Mouse (Mus musculus): ENCODE measurements around the gene Cacna2d4. TPM values are rescaled to one million over a fixed set of nuclear protein-coding genes. Genes with fewer than 3 reads are reported as not detected.

The Cacna2d4 gene
- total RNA-seq, 1 experiment, result 0.04 TPM

DNA sequence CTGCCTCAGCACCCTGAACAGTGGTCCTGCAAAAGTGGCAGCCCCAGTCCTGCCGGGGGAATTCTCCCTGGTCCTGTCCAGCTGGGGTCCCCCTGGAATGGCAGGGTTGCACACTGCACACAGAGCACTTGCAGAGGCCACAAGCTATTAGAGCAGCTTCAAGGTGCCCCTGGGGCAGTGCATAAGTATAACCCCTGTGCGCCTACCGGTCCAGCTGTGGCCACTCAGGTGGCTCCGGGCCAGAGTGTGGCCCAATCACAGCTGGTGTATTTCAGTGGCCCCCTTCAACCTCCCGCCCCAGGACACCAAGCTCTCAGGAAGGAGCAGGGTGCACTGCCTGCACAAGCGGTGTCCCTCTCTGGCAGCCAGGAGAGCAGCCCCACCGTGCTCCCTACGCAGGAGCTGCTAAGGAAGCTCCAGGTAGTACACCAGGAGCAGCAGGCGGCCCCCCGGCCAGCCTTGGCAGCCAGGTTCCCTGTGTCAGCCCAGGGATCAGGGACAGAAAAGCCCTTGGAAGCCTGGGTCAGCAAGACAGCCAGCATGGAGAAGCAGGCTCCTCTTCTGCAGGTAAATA, 21.2 kb upstream of the Cacna2d4 start:
- Histone ChIP-seq H3K9ac (ENCODE audit: insufficient read depth, low read depth, low read length, poor library complexity, severe bottlenecking) (no peak overlapping the region), H3K9me3 (ENCODE audit: control insufficient read depth, insufficient read depth, low read depth, low read length) (no peaks in the 10 kb centered on the region), H3K4me1 (ENCODE audit: control insufficient read depth in 2 of 2, insufficient read depth in 2 of 2, low read length in 2 of 2, poor library complexity in 1 of 2) (no peaks in the 10 kb centered on the region), H3K27ac (ENCODE audit: insufficient read depth, low read depth, low read length, poor library complexity, severe bottlenecking) (no peak overlapping the region), H3K36me3 (ENCODE audit: control insufficient read depth, insufficient read depth, low read length, poor library complexity, severe bottlenecking) (peaks cover 8% of the 10 kb centered on the region; the same call in 1 of the 2 replicates), H3K4me3 (ENCODE audit: insufficient read depth in 1 of 2, low read depth in 1 of 2, low read length in 2 of 2, poor library complexity in 1 of 2, severe bottlenecking in 1 of 2) (no peak overlapping the region)
- no peak for DNase-seq (ENCODE audit: low read depth, low spot score)
- in situ Hi-C loops (cut with MboI; ENCODE audit: low sequenced_read_pairs in 2 of 2, unreplicated experiment in 2 of 2), result no loop called here
- no peak for TF ChIP-seq MAFK (IDR thresholded peaks at IDR 0.05; ENCODE audit: insufficient read depth, low read depth, low read length)
- TF ChIP-seq HCFC1 (IDR thresholded peaks at IDR 0.05; ENCODE audit: borderline replicate concordance, insufficient read depth, low read length), result no peak
- TF ChIP-seq CHD2 (IDR thresholded peaks at IDR 0.05; ENCODE audit: low read depth, low read length), result no peak
- TF ChIP-seq ZC3H11A (IDR thresholded peaks at IDR 0.05; ENCODE audit: borderline replicate concordance, low read depth, low read length), result no peak
- no peak for TF ChIP-seq ZNF384 (IDR thresholded peaks at IDR 0.05; ENCODE audit: low read depth, low read length)

- Histone ChIP-seq H3K4me3 (ENCODE audit: insufficient read depth in 1 of 2, low read depth in 1 of 2, low read length in 2 of 2, poor library complexity in 1 of 2, severe bottlenecking in 1 of 2) (no peak overlapping the region), H3K27ac (ENCODE audit: insufficient read depth, low read depth, low read length, poor library complexity, severe bottlenecking) (no peak overlapping the region), H3K36me3 (ENCODE audit: control insufficient read depth, insufficient read depth, low read length, poor library complexity, severe bottlenecking) (peaks cover 8% of the 10 kb centered on the region; the same call in 1 of the 2 replicates), H3K9ac (ENCODE audit: insufficient read depth, low read depth, low read length, poor library complexity, severe bottlenecking) (no peak overlapping the region), H3K9me3 (ENCODE audit: control insufficient read depth, insufficient read depth, low read depth, low read length) (no peaks in the 10 kb centered on the region), H3K4me1 (ENCODE audit: control insufficient read depth in 2 of 2, insufficient read depth in 2 of 2, low read length in 2 of 2, poor library complexity in 1 of 2) (no peaks in the 10 kb centered on the region)
- DNase-seq (ENCODE audit: low read depth, low spot score), result no peak
- TF ChIP-seq HCFC1 (IDR thresholded peaks at IDR 0.05; ENCODE audit: borderline replicate concordance, insufficient read depth, low read length), result no peak
- no peak for TF ChIP-seq MAFK (IDR thresholded peaks at IDR 0.05; ENCODE audit: insufficient read depth, low read depth, low read length)
- TF ChIP-seq ZC3H11A (IDR thresholded peaks at IDR 0.05; ENCODE audit: borderline replicate concordance, low read depth, low read length), result no peak
- TF ChIP-seq ZNF384 (IDR thresholded peaks at IDR 0.05; ENCODE audit: low read depth, low read length), result no peak
- no peak for TF ChIP-seq CHD2 (IDR thresholded peaks at IDR 0.05; ENCODE audit: low read depth, low read length)
- in situ Hi-C loops (cut with MboI; ENCODE audit: low sequenced_read_pairs in 2 of 2, unreplicated experiment in 2 of 2), result no loop called here
Measured at GRCm38 (mm10) chr6:119217661-119218060, 18.7 kb upstream of the Cacna2d4 start.

DNA sequence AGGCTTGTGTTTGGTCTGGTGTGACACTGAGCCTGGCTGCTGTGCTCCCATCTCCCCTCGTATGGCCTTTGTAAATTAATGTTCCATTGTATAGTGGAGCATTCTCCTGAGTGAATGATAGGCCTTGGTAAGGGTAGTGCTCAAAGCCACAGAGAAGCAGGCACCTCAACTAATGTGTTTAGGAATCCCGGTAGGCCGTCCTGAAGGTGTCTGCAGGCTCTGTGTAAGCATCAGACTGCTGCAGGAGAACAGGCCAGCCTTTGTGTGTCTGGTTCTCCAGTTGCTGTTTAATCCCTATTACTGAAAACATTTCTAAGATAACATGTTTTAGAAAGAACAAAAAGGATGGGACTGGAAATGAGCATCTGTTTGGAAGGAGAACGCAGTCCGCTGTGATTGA, 17.7 kb upstream of the Cacna2d4 start:
- in situ Hi-C loops (cut with MboI; ENCODE audit: low sequenced_read_pairs in 2 of 2, unreplicated experiment in 2 of 2), result no loop called here
- H3K4me1 ChIP-seq (ENCODE audit: control insufficient read depth in 2 of 2, insufficient read depth in 2 of 2, low read length in 2 of 2, poor library complexity in 1 of 2), result no peaks in the 10 kb centered on the region
- TF ChIP-seq ZNF384 (IDR thresholded peaks at IDR 0.05; ENCODE audit: low read depth, low read length) (no peak), CHD2 (IDR thresholded peaks at IDR 0.05; ENCODE audit: low read depth, low read length) (no peak), MAFK (IDR thresholded peaks at IDR 0.05; ENCODE audit: insufficient read depth, low read depth, low read length) (no peak), HCFC1 (IDR thresholded peaks at IDR 0.05; ENCODE audit: borderline replicate concordance, insufficient read depth, low read length) (no peak), ZC3H11A (IDR thresholded peaks at IDR 0.05; ENCODE audit: borderline replicate concordance, low read depth, low read length) (no peak)
- H3K9me3 ChIP-seq (ENCODE audit: control insufficient read depth, insufficient read depth, low read depth, low read length), result no peaks in the 10 kb centered on the region
- DNase-seq (ENCODE audit: low read depth, low spot score), result no peak
- H3K36me3 ChIP-seq (ENCODE audit: control insufficient read depth, insufficient read depth, low read length, poor library complexity, severe bottlenecking), result peaks cover 8% of the 10 kb centered on the region; the same call in 1 of the 2 replicates
- no peak overlapping the region for H3K9ac ChIP-seq (ENCODE audit: insufficient read depth, low read depth, low read length, poor library complexity, severe bottlenecking)
- H3K27ac ChIP-seq (ENCODE audit: insufficient read depth, low read depth, low read length, poor library complexity, severe bottlenecking), result no peak overlapping the region
- no peak overlapping the region for H3K4me3 ChIP-seq (ENCODE audit: insufficient read depth in 1 of 2, low read depth in 1 of 2, low read length in 2 of 2, poor library complexity in 1 of 2, severe bottlenecking in 1 of 2)

GRCm38 (mm10) chr6:119219237-119219870, 17.0 kb upstream of the Cacna2d4 start:
- peaks cover 5% of the 10 kb centered on the region; the same call in 1 of the 2 replicates for H3K36me3 ChIP-seq (ENCODE audit: control insufficient read depth, insufficient read depth, low read length, poor library complexity, severe bottlenecking)
- no peak overlapping the region for H3K27ac ChIP-seq (ENCODE audit: insufficient read depth, low read depth, low read length, poor library complexity, severe bottlenecking)
- H3K9me3 ChIP-seq (ENCODE audit: control insufficient read depth, insufficient read depth, low read depth, low read length), result no peaks in the 10 kb centered on the region
- no peak overlapping the region for H3K9ac ChIP-seq (ENCODE audit: insufficient read depth, low read depth, low read length, poor library complexity, severe bottlenecking)
- H3K4me1 ChIP-seq (ENCODE audit: control insufficient read depth in 2 of 2, insufficient read depth in 2 of 2, low read length in 2 of 2, poor library complexity in 1 of 2), result no peaks in the 10 kb centered on the region
- DNase-seq (ENCODE audit: low read depth, low spot score), result no peak
- TF ChIP-seq MAFK (IDR thresholded peaks at IDR 0.05; ENCODE audit: insufficient read depth, low read depth, low read length) (no peak), ZC3H11A (IDR thresholded peaks at IDR 0.05; ENCODE audit: borderline replicate concordance, low read depth, low read length) (no peak), CHD2 (IDR thresholded peaks at IDR 0.05; ENCODE audit: low read depth, low read length) (no peak), HCFC1 (IDR thresholded peaks at IDR 0.05; ENCODE audit: borderline replicate concordance, insufficient read depth, low read length) (no peak), ZNF384 (IDR thresholded peaks at IDR 0.05; ENCODE audit: low read depth, low read length) (no peak)
- in situ Hi-C loops (cut with MboI; ENCODE audit: low sequenced_read_pairs in 2 of 2, unreplicated experiment in 2 of 2), result no loop called here
- no peak overlapping the region for H3K4me3 ChIP-seq (ENCODE audit: insufficient read depth in 1 of 2, low read depth in 1 of 2, low read length in 2 of 2, poor library complexity in 1 of 2, severe bottlenecking in 1 of 2)

All from ES-E14 (cell line).